Mouse (Mus musculus) embryonic facial prominence, embryonic 10.5 days (tissue): ENCODE data around the gene Mest. TPM values are rescaled to one million over a fixed set of nuclear protein-coding genes. Genes with fewer than 3 reads are reported as not detected.

ENCODE experiments used
- DNase-seq: peaks from one replicate; pipeline ENCODE4 v3.0.0-alpha.2; 2017; ENCODE audit warnings: low spot score
- H3K27ac ChIP-seq: fragments of 300-500 bp; sonication (generic); replicated peaks from 2 replicates; pipeline ENCODE4 v1.5.1; 2016; ENCODE audit warnings: mild to moderate bottlenecking
- H3K27me3 ChIP-seq: fragments of 300-500 bp; sonication (generic); replicated peaks from 2 replicates; pipeline ENCODE4 v1.6.1; 2016; ENCODE audit warnings: low read depth, mild to moderate bottlenecking; ENCODE audit not compliant: poor library complexity, severe bottlenecking
- H3K36me3 ChIP-seq: fragments of 300-500 bp; sonication (generic); replicated peaks from 2 replicates; pipeline ENCODE4 v1.6.1; 2016; ENCODE audit warnings: mild to moderate bottlenecking, moderate library complexity
- H3K4me1 ChIP-seq: fragments of 300-500 bp; sonication (generic); 2 replicates; pipeline ENCODE4 v1.6.1; 2016
- H3K4me3 ChIP-seq: fragments of 300-500 bp; sonication (generic); 2 replicates; pipeline ENCODE4 v1.5.1; 2016; ENCODE audit warnings: mild to moderate bottlenecking, moderate library complexity
- H3K9me3 ChIP-seq: fragments of 300-500 bp; sonication (generic); 2 replicates; pipeline ENCODE4 v1.6.1; 2016; ENCODE audit warnings: mild to moderate bottlenecking
- WGBS: fragments of 180-500 bp; shearing (Covaris S2); methylation state at CpG from one replicate; pipeline ENCODE4 v1.1.7; 2016; 5-methylcytosine and 5-hydroxymethylcytosine counted together
- polyA plus RNA-seq: library from polyadenylated mRNA; unstranded; fragments of >200 nt; fragmentation: Nextera tagmentation; extraction: Ambion mirVana; gene quantifications from 2 replicates; pipeline ENCODE4 v1.2.1, GENCODE M21; 2016

The Mest gene
- polyA plus RNA-seq, 1 experiment from 2014 or later = 1,878 TPM

GRCm38 (mm10) chr6:30734988-30735727, 11.8 kb downstream of the Mest start:
- Histone ChIP-seq H3K9me3 (peaks cover 55% of the 10 kb centered on the region), H3K27me3 (no peaks in the 10 kb centered on the region), H3K4me3 (peak overlapping the region; percentile 64), H3K36me3 (peaks cover 38% of the 10 kb centered on the region), H3K27ac (peak overlapping the region; percentile 93), H3K4me1 (peaks cover 57% of the 10 kb centered on the region)
- DNase-seq = no peak
- 42% methylated on average over 22 of the region's 22 CpGs for WGBS

- Histone ChIP-seq H3K4me3 (peak overlapping the region; percentile 64), H3K9me3 (peaks cover 61% of the 10 kb centered on the region), H3K4me1 (peaks cover 57% of the 10 kb centered on the region), H3K36me3 (peaks cover 45% of the 10 kb centered on the region), H3K27ac (peak overlapping the region; percentile 93), H3K27me3 (no peaks in the 10 kb centered on the region)
- DNase-seq = peak; percentile 71
- 46% methylated on average over 15 of the region's 15 CpGs for WGBS
Observed at GRCm38 (mm10) chr6:30735728-30736371, 12.5 kb downstream of the Mest start.

- DNase-seq = peak; percentile 76
- Histone ChIP-seq H3K27ac (peak overlapping the region; percentile 93), H3K27me3 (no peaks in the 10 kb centered on the region), H3K9me3 (peaks cover 61% of the 10 kb centered on the region), H3K36me3 (peaks cover 50% of the 10 kb centered on the region), H3K4me1 (peaks cover 57% of the 10 kb centered on the region), H3K4me3 (peak overlapping the region; percentile 64)
- WGBS = 50% methylated on average over 13 of the region's 13 CpGs
Observed at GRCm38 (mm10) chr6:30736372-30736762, 13.0 kb downstream of the Mest start.

GRCm38 (mm10) chr6:30736864-30737547, 13.7 kb downstream of the Mest start:
- 54% methylated on average over 29 of the region's 29 CpGs for WGBS
- peaks cover 61% of the 10 kb centered on the region for H3K9me3 ChIP-seq
- peak overlapping the region; percentile 93 for H3K27ac ChIP-seq
- peaks cover 56% of the 10 kb centered on the region for H3K36me3 ChIP-seq
- peak overlapping the region; percentile 64 for H3K4me3 ChIP-seq
- H3K27me3 ChIP-seq = no peaks in the 10 kb centered on the region
- peaks cover 57% of the 10 kb centered on the region for H3K4me1 ChIP-seq
- DNase-seq = peak; percentile 88

- DNase-seq = peak; percentile 87
- H3K27ac ChIP-seq = peak overlapping the region; percentile 93
- peaks cover 64% of the 10 kb centered on the region for H3K36me3 ChIP-seq
- peaks cover 61% of the 10 kb centered on the region for H3K9me3 ChIP-seq
- H3K4me1 ChIP-seq = peaks cover 53% of the 10 kb centered on the region
- peak overlapping the region; percentile 64 for H3K4me3 ChIP-seq
- WGBS = 56% methylated on average over 66 of the region's 66 CpGs
- H3K27me3 ChIP-seq = no peaks in the 10 kb centered on the region
Observed at GRCm38 (mm10) chr6:30737548-30738463, 14.5 kb downstream of the Mest start.

GRCm38 (mm10) chr6:30738464-30739006, 15.2 kb downstream of the Mest start:
- H3K4me3 ChIP-seq = peak overlapping the region; percentile 64
- H3K36me3 ChIP-seq = peaks cover 67% of the 10 kb centered on the region
- DNase-seq = no peak
- 47% methylated on average over 20 of the region's 20 CpGs for WGBS
- peaks cover 46% of the 10 kb centered on the region for H3K4me1 ChIP-seq
- no peaks in the 10 kb centered on the region for H3K27me3 ChIP-seq
- peak overlapping the region; percentile 93 for H3K27ac ChIP-seq
- peaks cover 61% of the 10 kb centered on the region for H3K9me3 ChIP-seq

GRCm38 (mm10) chr6:30739177-30739747, 15.9 kb downstream of the Mest start:
- Histone ChIP-seq H3K4me1 (peaks cover 39% of the 10 kb centered on the region), H3K36me3 (peaks cover 74% of the 10 kb centered on the region), H3K9me3 (peaks cover 61% of the 10 kb centered on the region), H3K27ac (peak overlapping the region; percentile 93), H3K27me3 (no peaks in the 10 kb centered on the region), H3K4me3 (peak overlapping the region; percentile 64)
- 46% methylated on average over 10 of the region's 10 CpGs for WGBS
- peak; percentile 66 for DNase-seq

- 82% methylated on average over 10 of the region's 10 CpGs for WGBS
- no peak overlapping the region for H3K4me3 ChIP-seq
- no peaks in the 10 kb centered on the region for H3K27me3 ChIP-seq
- H3K4me1 ChIP-seq = peaks cover 8% of the 10 kb centered on the region; the same call in 1 of the 2 replicates
- no peak for DNase-seq
- peaks cover 99% of the 10 kb centered on the region for H3K36me3 ChIP-seq
- no peak overlapping the region for H3K27ac ChIP-seq
- peaks cover 9% of the 10 kb centered on the region; the same call in 1 of the 2 replicates for H3K9me3 ChIP-seq
Observed at GRCm38 (mm10) chr6:30744846-30745245, 21.5 kb downstream of the Mest start.

- peaks cover 99% of the 10 kb centered on the region for H3K36me3 ChIP-seq
- peaks cover 2% of the 10 kb centered on the region; the same call in 1 of the 2 replicates for H3K9me3 ChIP-seq
- H3K4me3 ChIP-seq = no peak overlapping the region
- H3K4me1 ChIP-seq = peaks cover 2% of the 10 kb centered on the region; the same call in 1 of the 2 replicates
- H3K27me3 ChIP-seq = no peaks in the 10 kb centered on the region
- 73% methylated on average over 7 of the region's 7 CpGs for WGBS
- no peak for DNase-seq
- H3K27ac ChIP-seq = no peak overlapping the region
Observed at GRCm38 (mm10) chr6:30745591-30745990, 22.2 kb downstream of the Mest start.

GRCm38 (mm10) chr6:30747631-30748357, 24.4 kb downstream of the Mest start:
- Histone ChIP-seq H3K36me3 (peaks cover 83% of the 10 kb centered on the region), H3K4me3 (no peak overlapping the region), H3K27me3 (no peaks in the 10 kb centered on the region), H3K4me1 (no peaks in the 10 kb centered on the region), H3K27ac (no peak overlapping the region), H3K9me3 (no peaks in the 10 kb centered on the region)
- WGBS = 74% methylated on average over 7 of the region's 7 CpGs
- DNase-seq = no peak

GRCm38 (mm10) chr6:30748358-30748910, 25.1 kb downstream of the Mest start:
- WGBS = 78% methylated on average over 6 of the region's 6 CpGs
- Histone ChIP-seq H3K27ac (no peak overlapping the region), H3K9me3 (no peaks in the 10 kb centered on the region), H3K36me3 (peaks cover 77% of the 10 kb centered on the region), H3K4me3 (no peak overlapping the region), H3K27me3 (no peaks in the 10 kb centered on the region), H3K4me1 (no peaks in the 10 kb centered on the region)
- DNase-seq = no peak
